Mouse (Mus musculus) MEL-GATA-1-ER (cell line): ENCODE results near the gene Hmgcl.

Source experiments
- DNase-seq: peaks from one replicate; pipeline ENCODE4 v3.0.0-alpha.2; 2012; ENCODE audit warnings: low read depth; ENCODE audit errors: extremely low read depth

The Hmgcl gene

GRCm38 (mm10) chr4:135985769-135986168, 39.5 kb downstream of the Hmgcl start:
- no peak for DNase-seq

GRCm38 (mm10) chr4:135986301-135986942, 40.2 kb downstream of the Hmgcl start:
- no peak for DNase-seq

GRCm38 (mm10) chr4:135986943-135987710, 40.9 kb downstream of the Hmgcl start, which contains the start of gene Pithd1:
Pithd1 (minus strand) TSS chr4:135987264.
- DNase-seq: peak; percentile 72

GRCm38 (mm10) chr4:135987714-135988113, 41.5 kb downstream of the Hmgcl start:
- DNase-seq: no peak

- DNase-seq: no peak
Measured at GRCm38 (mm10) chr4:135993941-135994340, 47.7 kb downstream of the Hmgcl start.

- DNase-seq: no peak
Measured at GRCm38 (mm10) chr4:135995118-135995517, 48.9 kb downstream of the Hmgcl start.

- no peak for DNase-seq
Measured at GRCm38 (mm10) chr4:136004107-136004675, 57.9 kb downstream of the Hmgcl start.

- no peak for DNase-seq
Measured at GRCm38 (mm10) chr4:136004921-136005320, 58.7 kb downstream of the Hmgcl start.

GRCm38 (mm10) chr4:136006821-136007220, 60.6 kb downstream of the Hmgcl start:
- no peak for DNase-seq

- DNase-seq: no peak
Measured at GRCm38 (mm10) chr4:136008782-136009447, 62.7 kb downstream of the Hmgcl start.

GRCm38 (mm10) chr4:136010586-136010985, 64.3 kb downstream of the Hmgcl start:
- DNase-seq: no peak
